17 mouse cellular contexts compared by ENCODE assay signal in genomic region chr7:114058166-114058565, GRCm38 (mm10).
"Had no signal": no experiment of that assay in that cellular context is flagged by ENCODE, and none has a peak within 500 bp of the region (broad histone marks: within the 10 kb centered on the region; RNA-seq: fewer than 3 reads in every experiment).

No protein-coding gene starts in this region.

- H3K9ac ChIP-seq: lung, embryonic 15.5 days; midbrain, embryonic 13.5 days; midbrain, embryonic 15.5 days; neural tube, embryonic 12.5 days; stomach, embryonic 15.5 days had no signal

- ATAC-seq: lung, postnatal 0 days; midbrain, embryonic 13.5 days had no signal

- H3K27me3 ChIP-seq: lung, embryonic 15.5 days; megakaryocyte, embryonic 14.5 days; midbrain, embryonic 13.5 days; midbrain, embryonic 15.5 days; neural tube, embryonic 12.5 days; stomach, embryonic 15.5 days had no signal

- H3K4me3 ChIP-seq: lung, embryonic 15.5 days; megakaryocyte, embryonic 14.5 days; midbrain, embryonic 13.5 days; midbrain, embryonic 15.5 days; neural tube, embryonic 12.5 days; stomach, embryonic 15.5 days had no signal

- H3K27ac ChIP-seq: lung, embryonic 15.5 days; macrophage; midbrain, embryonic 13.5 days; neural tube, embryonic 12.5 days; stomach, embryonic 15.5 days; stomach, postnatal 0 days had no signal

- H3K36me3 ChIP-seq: lung, embryonic 15.5 days; midbrain, embryonic 13.5 days; midbrain, embryonic 15.5 days; stomach, embryonic 15.5 days had no signal

- DNase-seq: lung, adult 2 months; lung, postnatal 14 days; lung, postnatal 36 days; right cerebral cortex, postnatal 14 days; thymus, adult 2 months; thymus, postnatal 25 days; thymus, postnatal 4 days had no signal

- H3K4me2 ChIP-seq: lung, embryonic 15.5 days; midbrain, embryonic 11.5 days; midbrain, embryonic 13.5 days; midbrain, embryonic 15.5 days; neural tube, embryonic 12.5 days; stomach, embryonic 15.5 days had no signal

- H3K4me1 ChIP-seq: lung, embryonic 15.5 days; midbrain, embryonic 15.5 days; neural tube, embryonic 12.5 days; stomach, embryonic 15.5 days had no signal

- H3K9me3 ChIP-seq: lung, embryonic 15.5 days; megakaryocyte, embryonic 14.5 days; midbrain, embryonic 13.5 days; midbrain, embryonic 15.5 days; neural tube, embryonic 12.5 days; stomach, embryonic 15.5 days had no signal
